Mouse (Mus musculus) hindlimb bud, embryonic 11.5 days (tissue): ENCODE measurements around the gene Tas2r104.

Source experiments
- DNase-seq: peaks from one replicate; pipeline ENCODE4 v3.0.0-alpha.2; 2012; ENCODE audit warnings: low read depth, low spot score; ENCODE audit errors: extremely low spot score

Tas2r104 gene

GRCm38 (mm10) chr6:131685644-131686043 is at the start of gene Tas2r104:
Gene Tas2r104, minus strand, starts transcription at chr6:131685744.
- no peak for DNase-seq

- no peak for DNase-seq
Observed at GRCm38 (mm10) chr6:131712803-131713202, 27.3 kb upstream of the Tas2r104 start.

- no peak for DNase-seq
Observed at GRCm38 (mm10) chr6:131689963-131690362, 4.4 kb upstream of the Tas2r104 start, which contains the start of gene Tas2r114. Gene Tas2r114, minus strand, starts transcription at chr6:131690063.

GRCm38 (mm10) chr6:131687395-131687794 is 1.9 kb upstream of the Tas2r104 start, which contains the start of gene Tas2r105:
Gene Tas2r105, minus strand, starts transcription at chr6:131687495.
- DNase-seq: no peak

GRCm38 (mm10) chr6:131678786-131679185 is 6.8 kb downstream of the Tas2r104 start, which contains the start of gene Tas2r106:
Gene Tas2r106, minus strand, starts transcription at chr6:131678886.
- no peak for DNase-seq

- no peak for DNase-seq
Observed at GRCm38 (mm10) chr6:131660049-131660448, 25.5 kb downstream of the Tas2r104 start, which contains the start of gene Tas2r107. Gene Tas2r107, minus strand, starts transcription at chr6:131660149.
